Mouse (Mus musculus): ENCODE measurements around the gene Ctnnbip1.

The Ctnnbip1 gene

DNA sequence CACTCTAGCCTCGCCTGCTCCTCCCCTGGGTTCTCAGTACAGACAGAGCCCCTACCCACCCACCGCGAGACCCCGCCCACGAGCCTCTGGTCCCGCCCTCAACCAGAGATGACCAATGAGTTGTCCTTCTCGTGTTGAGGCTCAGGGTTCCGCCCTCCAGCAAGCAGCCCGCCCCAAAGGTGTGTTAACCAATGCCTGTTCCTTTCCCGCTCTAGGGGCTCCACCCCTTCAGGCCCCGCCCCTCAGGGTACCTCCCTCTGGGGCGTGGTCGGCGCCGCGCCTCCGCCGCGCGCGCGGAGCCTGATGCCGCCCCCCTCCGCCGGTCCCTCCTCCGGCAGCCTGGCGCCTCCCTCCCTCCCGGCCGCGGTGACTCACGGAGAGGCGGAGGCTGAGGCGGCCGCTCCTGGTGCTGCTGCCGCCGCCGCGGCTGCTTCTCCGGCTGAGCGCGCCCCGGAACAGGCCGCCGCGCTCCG, at the start of gene Ctnnbip1:
Gene Ctnnbip1, plus strand, starts transcription at position 369 of the 473 bp plus-strand sequence.
- DNase-seq, result peak; percentile 98

DNA sequence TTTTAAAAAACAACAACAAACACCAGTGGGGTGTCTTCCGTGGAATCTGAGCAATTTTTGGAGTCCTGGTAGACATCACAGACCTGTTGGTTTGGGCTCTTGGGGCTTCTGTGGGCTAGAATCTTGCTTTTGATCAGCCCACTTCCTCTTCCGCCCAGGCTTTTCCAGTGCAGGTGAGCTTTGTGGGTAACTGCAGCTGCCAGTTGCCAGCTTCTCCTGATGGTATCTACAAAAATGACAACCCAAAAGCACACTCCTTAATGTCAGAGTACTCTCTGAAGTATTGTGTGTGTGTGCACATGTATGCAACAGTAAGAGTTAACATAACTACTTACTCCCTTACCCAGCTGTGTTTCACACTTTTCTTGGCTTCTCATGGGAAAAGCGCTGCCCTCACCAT, 48.5 kb upstream of the Ctnnbip1 start:
- DNase-seq, result no peak

DNA sequence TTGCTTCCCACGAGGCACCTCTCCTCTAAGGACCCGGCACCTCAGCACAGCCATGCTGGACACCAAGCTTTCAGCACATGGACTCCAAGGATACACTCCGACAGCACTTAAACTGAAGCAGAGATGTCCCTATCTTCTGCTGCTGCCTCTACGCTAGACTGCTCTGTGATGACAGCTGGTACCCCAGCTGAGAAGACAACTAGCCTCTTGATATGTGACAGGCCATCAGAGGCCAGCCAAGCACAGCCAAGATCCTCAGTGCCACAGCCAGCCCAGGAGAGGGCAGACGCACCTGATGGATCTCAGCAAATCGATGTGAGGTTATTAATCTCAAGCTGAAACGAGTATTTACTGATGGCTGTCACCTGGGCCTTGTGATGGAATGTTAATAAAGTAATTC, 42.9 kb upstream of the Ctnnbip1 start:
- DNase-seq, result no peak

DNA sequence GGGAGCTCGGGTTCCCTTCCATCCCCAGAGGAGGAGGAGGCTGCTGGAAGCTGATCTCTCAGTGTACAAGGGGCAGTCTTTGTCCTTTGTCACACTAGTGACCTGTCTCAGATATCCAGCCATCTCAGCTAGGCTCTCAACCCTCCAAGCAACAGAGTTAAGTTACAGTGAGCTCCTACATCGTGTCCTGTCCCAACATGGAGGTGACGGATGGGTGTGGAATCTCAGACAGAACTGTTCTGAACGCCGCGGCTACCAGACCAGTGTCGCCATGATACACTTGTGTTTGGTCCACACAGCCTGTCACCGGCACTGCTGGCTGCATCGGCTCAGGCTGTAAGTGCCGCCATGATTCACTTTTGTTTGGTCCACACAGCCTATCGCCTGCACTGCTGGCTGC, 41.0 kb upstream of the Ctnnbip1 start, which contains the start of gene Tmem274:
Gene Tmem274, plus strand, starts transcription at position 301 of the 400 bp plus-strand sequence.
- DNase-seq, result no peak

DNA sequence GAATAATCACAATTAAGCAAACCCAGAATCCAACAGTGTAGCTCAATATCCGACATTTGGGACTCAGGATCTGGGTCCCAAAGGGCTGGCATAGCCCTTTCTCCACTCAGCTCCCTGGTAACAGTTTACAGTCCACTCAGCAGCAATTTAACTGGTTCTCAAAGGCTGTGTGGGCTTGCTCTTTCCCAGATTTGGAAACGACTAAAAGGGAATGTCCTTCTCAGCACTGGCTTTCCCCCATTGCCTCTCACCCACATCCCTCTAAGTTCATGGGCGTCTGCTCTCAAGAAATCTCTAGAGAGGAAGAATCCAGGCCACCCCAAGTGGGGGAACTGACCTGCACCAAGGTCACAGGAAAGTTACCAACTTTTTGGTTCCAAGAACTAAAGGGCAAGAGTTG, 33.5 kb upstream of the Ctnnbip1 start:
- no peak for DNase-seq

DNA sequence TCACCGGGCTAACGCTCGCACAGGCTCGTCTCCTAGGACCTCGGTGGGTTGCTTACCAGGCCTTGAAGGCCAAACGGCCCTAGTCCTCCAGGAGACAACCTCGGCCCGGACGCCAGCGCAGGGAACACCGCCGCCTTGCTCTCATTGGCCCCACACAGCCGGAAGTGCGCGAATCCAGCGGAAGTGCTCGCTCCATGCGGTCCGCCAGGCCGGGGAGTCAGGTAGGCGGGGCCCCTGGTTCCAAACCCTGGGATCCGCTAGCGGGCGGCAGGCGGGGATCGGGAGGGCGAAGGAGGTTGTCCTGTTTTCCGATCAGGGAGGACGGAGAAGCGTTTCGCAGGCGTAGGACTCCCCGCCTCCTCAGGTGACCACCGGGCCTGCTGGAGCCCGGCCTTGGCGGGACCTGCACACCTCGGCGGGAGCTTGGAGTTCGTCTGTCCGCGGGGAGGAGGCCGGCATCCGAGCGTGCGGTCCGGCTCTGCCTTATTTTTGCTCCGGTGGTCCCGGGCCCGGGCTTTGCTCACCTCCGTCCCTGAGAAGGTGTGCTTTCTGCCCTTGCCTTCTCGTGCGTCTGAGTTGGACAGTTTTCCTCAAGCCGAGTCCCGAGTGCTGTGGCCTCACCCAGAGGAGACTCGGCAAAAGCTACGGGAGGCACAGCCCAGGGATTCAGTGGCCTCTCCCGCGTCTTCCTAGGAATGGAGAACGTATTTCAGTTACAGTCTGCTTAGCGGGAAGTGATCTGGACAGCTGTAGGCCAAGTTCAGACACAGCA, 32.8 kb upstream of the Ctnnbip1 start, which contains the start of the genes Nmnat1 and Lzic:
Gene Nmnat1, minus strand, starts transcription at position 150 of the 772 bp plus-strand sequence.
Gene Lzic, plus strand, starts transcription at position 177 of the 772 bp plus-strand sequence.
- peak; percentile 97 for DNase-seq

DNA sequence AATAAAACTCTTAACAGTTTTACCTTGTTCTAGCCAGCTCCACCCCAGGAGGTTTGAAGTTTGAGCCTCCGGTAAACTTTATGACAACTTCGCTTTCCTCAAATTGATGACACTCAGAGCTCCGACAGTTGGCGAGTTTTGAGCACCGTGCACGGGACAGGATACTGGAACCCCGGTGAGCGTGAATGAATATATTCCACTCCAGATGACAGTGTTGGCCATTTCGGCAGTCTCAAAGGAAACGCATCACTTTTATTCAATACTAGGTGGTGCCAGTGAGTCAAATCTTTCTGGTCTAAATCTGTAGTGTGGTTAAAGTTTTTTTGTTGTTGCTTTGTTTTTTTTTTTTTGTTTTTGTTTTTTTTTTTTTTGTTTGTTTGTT, 32.2 kb upstream of the Ctnnbip1 start:
- DNase-seq, result peak; percentile 36

DNA sequence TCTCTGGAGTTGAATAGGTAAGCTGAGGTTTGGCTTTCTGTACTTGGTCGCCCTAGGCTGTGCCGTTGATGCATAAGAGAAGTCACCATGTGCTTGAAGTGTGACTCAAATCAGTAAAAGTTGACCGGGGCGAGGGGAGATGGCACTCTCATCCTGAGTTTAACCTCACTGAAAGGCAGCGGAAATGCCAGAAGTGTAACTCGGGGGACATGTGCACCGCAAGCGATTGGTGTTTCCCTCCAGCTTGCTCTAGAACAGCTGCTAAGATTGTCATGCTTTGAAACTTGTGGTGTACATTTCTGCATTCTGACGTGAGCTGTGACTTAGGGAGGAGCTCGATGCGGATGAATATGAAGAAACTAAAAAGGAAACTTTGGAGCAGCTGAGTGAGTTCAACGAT, 30.3 kb upstream of the Ctnnbip1 start:
- DNase-seq, result no peak

DNA sequence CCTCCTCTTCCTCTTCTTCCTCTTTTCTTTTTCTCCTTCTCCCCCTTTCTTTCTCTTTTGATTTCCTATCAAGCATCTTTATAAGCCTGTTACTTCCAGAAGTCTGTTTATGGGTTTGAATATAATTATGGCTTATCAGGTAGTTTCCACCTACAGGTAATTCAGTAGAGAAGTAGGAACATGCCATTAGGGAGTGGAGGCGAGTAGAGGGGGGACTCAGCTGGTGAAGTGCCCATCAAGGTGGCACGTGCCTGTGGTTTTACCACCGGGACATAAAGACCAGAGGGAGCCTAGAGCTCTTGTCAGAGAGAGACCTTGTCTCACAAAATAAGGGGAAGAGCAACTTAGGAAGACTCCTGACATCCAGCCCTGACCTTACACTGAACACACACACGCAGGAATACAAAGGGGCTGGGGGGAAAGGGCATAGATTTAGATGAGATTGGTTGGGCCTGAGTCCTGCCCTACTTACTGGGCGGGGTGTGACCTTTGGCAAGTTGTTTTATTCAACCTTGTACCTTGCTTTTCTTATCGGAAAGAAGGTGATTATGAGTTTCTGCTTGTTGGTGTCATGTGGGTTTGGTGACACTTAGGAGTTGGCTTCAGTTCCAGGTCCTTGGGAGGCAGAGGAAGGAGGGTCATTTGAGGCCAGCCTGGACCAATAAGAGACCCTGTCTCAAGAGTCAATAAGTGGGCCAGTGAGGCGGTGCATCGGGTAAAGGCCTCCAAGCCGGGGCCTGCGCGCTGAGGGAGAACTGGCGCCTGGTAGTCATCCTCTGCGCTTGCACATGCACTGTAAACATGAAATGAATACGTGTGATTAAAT, 28.4 kb upstream of the Ctnnbip1 start:
- no peak for DNase-seq

DNA sequence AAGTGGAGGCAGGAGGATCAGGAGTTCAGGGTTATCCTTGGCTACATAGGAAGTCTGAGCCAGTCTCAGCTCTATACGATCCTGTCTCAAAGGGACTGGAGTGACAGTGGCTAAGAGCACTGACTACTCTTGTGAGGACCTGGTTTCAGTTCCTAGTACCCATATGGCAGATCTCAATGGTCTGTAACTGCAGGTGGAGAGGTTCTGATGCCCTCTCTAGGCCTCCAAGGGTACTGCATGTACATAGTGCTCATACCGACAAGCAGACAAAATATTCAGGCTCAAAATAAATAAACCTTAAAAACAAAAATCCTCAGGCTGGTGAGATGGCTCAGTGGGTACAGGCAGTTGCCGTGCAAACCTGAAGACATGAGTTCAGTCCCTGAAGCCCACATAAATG, 26.9 kb upstream of the Ctnnbip1 start:
- DNase-seq, result no peak

DNA sequence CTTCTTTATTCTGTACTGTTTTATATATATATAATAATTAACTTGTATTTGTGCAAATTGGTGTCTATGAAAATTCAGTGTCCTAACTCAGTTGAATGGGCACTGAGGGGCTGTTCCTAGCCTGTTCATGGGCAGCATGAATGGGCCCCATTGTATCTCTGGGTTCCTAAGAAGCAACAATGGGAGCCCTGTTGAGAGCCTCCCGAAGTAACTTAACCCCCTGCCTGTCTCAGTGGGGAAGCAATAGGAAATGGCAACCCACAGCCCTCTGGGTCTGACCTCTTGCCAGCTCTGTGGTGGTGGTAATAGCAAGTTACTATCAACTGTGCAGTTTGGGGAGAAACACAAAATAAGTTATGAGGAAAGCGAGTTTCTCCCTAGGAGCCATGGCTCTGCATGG, 21.4 kb upstream of the Ctnnbip1 start:
- DNase-seq, result no peak

DNA sequence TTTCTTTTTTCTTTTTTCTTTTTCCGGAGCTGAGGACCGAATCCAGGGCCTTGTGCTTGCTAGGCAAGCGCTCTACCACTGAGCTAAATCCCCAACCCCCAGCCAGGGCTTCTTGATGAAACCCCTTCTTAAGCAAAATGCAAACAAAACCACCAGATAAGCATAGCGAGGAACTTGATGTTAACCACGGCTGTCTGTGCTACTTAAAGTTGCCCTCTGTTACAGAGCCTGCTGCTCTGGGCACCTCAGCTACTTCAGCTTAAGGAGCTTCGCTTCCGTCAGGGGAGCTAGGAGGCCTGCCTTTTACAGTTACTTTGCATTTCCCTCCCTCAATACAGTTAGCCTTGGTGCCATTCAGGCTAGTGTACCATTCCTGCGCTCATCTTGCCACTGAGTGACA, 19.1 kb upstream of the Ctnnbip1 start:
- no peak for DNase-seq

DNA sequence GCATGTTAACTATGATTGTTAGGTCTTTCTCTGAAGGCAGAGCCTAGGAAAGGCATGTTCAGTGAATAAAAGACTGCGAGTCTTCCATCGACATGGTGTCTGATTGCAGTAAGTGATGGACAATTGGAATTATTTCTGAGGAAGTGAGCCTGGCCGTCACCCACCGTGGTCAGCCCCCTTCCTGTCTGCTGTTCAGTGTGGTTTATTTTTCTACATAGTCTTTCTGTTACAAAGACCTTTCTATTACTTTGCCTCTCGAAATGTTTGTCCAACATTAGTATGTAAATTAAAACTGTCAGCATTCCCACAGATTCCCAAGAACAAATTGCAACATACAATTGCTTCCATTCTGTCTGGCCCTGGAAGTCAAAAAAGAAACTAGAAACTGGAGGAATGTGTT, 18.2 kb upstream of the Ctnnbip1 start:
- DNase-seq, result no peak

DNA sequence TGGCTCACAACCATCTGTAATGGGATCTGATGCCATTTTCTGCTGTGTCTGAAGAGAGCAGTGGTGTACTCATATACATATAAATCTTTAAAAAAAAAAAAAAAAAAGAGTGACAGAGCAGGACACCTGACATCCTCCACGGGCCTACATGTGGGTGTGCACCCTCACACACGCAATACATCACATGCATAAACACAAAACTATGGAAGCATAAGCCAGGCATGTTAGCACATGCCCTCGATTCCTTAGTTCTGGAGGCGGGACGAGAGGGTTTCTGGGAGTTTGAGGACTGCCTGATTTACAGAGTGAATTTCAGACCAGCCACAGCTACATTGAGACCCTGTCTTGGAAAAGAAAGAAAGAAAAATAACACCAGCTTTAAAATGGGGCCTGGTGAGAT, 13.7 kb upstream of the Ctnnbip1 start:
- DNase-seq, result no peak

DNA sequence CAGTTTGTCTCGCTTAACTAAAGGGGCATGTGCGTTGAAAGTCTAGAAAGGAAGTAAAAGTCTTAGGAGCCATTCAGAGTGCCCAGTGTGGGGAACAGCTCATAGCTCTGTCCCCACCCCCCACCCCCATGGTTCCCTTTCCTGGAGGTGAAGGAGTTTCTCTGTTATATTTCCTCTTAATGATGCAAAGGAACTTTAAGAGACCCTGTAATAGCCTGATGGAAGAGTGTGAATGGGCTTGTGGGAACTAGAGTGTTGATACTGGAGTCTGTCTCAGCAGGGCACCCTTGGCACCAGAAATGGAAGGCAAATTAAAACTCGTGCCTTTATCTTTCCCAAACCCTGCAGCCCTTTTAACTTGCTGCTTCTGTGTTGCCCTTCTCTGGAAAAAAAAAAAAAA, 13.2 kb upstream of the Ctnnbip1 start:
- no peak for DNase-seq

DNA sequence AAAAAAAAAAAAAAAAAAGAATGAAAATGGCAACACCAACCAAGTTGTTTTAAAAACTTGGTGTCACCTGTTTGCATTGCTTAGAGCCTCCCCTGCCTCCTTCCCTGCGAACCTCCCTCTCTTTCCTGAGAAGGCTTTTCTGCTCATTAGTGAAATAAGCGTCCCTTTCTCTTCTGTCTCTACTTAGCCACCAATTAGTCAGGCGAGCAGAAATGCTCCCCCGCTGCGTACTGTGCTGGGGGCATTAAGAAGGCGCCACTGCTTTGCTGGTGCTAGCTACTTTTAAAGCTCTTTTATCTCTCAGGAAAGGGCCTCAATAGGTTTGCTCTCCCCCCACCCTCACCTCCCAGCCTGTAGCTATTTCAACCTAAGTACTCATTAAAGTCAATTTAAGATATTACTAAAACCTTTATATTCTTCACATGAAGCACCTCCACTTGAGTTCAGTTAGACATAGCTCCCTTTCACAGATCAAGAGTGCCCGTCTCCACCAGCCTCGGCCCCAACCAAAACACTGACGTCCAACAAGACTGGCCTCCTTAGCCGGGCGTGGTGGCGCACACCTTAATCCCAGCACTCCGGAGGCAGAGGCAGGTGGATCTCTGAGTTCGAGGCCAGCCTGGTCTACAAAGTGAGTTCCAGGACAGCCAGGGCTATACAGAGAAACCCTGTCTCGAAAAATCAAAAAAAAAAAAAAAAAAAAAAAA, 12.6 kb upstream of the Ctnnbip1 start:
- DNase-seq, result no peak

DNA sequence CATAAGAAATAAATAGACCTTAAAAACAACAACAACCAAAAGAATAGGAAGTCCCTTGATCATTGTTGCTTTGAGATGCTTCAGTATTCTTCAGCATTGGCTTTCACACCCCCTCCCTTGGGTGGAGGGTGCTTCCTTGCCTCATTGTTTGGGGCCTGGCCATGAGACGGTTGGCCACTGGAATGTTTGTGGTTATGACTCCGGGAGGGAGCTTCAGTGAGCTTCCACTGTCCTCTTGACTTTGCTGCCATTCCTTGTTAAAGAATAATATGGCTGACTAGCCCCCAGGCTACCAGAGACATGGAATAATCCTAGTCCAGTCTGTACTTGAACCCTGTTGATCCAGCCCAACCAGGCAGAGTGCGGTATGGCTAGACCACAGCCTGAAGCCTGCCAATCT, 11.1 kb upstream of the Ctnnbip1 start:
- DNase-seq, result no peak

DNA sequence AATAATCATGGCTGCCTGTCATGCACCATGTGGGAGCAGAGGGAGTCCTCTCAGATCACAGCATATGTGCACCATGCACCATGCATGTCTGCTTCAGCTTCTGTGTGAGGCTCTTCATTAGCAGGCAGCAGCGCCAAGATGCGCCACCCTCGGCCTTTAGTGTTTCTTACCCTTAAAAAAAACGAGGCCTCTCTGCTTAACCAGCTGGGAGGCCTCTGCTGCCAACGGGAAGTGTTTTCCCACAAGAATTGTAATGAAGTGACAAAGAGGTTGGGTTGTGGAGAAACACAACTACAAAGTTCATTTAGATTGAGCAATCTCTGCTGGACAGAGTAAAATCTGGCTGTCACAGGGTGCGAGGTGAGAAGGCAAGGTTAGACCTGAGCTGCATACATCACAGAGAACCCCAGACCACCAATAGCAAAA, 6.8 kb upstream of the Ctnnbip1 start:
- no peak for DNase-seq

DNA sequence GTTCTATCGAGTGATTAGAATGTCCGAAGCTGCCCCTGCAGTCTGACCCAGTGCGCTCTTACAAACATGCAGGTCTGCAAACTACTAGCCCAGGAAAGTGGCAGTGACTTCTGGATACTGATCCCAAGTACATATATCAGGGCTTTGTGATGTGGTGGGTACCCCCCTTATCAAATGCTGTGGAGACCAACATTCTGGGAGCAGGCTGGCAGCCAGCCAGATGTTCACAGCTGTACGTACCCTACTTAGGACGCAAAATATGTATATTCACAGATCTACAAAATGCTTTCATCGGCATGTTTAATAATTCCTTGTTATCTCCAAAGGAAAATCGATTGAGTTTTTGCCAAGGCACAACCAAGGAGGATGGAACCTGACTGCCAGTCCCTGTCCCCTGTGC, 6.0 kb upstream of the Ctnnbip1 start:
- no peak for DNase-seq

DNA sequence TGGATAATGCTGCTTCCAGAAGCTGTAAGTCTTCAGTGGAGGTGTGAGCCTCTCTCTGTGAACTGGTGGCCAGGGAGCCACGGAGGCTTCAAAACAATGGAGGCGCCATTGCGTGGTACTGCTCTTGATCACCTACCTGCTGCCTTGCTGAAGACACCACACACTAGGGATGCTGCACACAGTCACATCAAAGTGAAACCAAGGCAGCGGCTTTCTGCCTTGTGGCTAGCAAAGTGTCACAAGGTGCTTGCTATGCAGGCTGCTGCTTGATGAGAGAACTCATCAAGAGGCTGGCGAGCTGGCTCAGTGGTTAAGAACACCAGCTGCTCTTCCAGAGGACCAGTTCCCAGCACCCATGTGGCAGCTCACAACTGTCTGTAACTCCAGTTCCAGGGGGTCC, 2.3 kb upstream of the Ctnnbip1 start:
- no peak for DNase-seq

DNA sequence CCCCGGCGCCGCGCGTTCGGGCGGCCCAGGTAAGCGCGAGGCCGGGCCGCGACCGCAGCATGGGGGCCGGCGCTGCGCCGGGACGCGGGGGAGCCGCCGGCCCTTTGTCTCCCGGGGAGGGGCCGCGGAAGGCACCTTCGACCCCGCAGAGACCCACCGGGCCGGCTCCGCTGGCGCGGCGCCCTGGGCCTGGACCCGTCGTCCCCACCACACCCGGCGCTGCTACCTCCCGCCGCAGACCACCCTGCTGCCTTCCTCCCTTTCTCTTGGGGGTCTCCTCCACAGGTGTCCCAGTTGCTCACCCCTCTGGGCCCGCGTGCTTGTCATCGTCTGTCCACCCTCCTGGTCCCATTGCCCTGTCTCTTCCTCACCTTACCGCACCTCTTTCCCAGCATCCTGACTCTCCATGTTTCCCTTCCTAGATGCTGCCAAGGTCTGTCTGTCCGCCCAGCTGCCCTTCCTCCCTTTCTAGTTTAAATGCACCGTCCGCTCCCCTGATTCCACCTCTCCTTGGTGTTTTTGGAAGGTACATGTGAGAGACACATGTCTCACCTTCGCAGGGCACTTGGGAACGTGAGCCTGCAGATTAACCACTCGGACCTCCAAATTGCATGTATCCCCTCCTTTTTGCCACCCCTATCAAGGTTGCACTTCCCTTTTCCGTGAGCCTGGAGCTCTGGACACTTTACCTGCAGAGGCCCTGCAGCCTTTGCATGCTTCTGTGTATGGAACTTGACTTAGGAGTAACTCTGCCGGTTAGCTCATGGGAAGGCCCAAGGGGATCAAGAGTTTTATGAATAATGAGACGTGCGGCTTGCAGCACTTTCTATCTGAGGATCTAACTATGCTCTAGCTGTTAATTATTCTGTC, 550 bp downstream of the Ctnnbip1 start:
- DNase-seq, result no peak

DNA sequence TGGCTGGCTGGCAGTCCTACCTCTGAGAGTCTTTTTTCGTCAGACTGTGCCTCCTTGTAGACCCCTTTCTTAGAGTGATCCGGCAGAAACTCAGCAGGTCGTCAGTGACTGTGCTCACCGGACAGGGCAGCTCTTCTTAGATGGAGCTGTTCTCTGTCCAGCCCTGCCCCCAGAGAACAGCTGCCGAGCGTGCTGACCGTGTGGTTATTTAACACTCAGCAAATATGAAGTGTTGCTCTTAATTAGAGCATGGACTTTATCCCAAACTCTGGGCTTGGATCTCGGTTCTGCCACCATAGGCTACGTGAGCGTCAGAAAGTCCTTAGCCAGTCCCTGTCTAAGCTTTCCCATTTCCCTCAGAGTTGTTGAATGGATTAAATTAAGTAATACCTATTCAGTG, 3.2 kb downstream of the Ctnnbip1 start:
- DNase-seq, result peak; percentile 43
